In genomic region chr8:12871461-12871860, GRCm38 (mm10) we compare ENCODE assay signal across 10 mouse cellular contexts. TPM values are rescaled to one million over a fixed set of nuclear protein-coding genes. Genes with fewer than 3 reads are reported as not detected.
DNase-seq lines count a peak whose midpoint lies in the region; ATAC-seq and TF ChIP-seq lines count a peak whose summit lies in the region.
"Had no signal": no experiment of that assay in that cellular context is flagged by ENCODE, and none has a peak within 500 bp of the region (broad histone marks: within the 10 kb centered on the region; RNA-seq: fewer than 3 reads in every experiment).

No protein-coding gene starts in this region.

- H3K4me2 ChIP-seq in forebrain, postnatal 0 days (ENCODE audit: low read depth) = no peak overlapping the region
- no peak overlapping the region for H3K4me2 ChIP-seq in midbrain, embryonic 15.5 days
- H3K4me2 ChIP-seq: lung, embryonic 14.5 days had no signal

- WGBS in forebrain, postnatal 0 days = 3% methylated on average over 5 of the region's 5 CpGs
- WGBS in midbrain, embryonic 15.5 days = 4% methylated on average over 5 of the region's 5 CpGs

- TF ChIP-seq POLR2A in brain, embryonic 14.5 days (IDR thresholded peaks at IDR 0.05; ENCODE audit: borderline replicate concordance, extremely low read depth, insufficient read depth, insufficient read length, poor library complexity, severe bottlenecking) = no peak

- no peak for TF ChIP-seq CTCF in brain, embryonic 14.5 days (IDR thresholded peaks at IDR 0.05; ENCODE audit: borderline replicate concordance, extremely low read depth, insufficient read depth, insufficient read length)
- TF ChIP-seq CTCF in forebrain, postnatal 0 days (IDR thresholded peaks at IDR 0.05; ENCODE audit: low read depth) = 0 out of 2 replicates have a peak, but pooled peaks have one; percentile 3

- H3K27ac ChIP-seq in forebrain, postnatal 0 days (ENCODE audit: low read depth, low read length) = 0 out of 2 replicates have a peak overlapping the region, but pooled peaks have one; percentile 21
- peak overlapping the region; percentile 82 for H3K27ac ChIP-seq in midbrain, embryonic 15.5 days

- no peaks in the 10 kb centered on the region for H3K36me3 ChIP-seq in forebrain, postnatal 0 days (ENCODE audit: insufficient read depth)
- no peaks in the 10 kb centered on the region for H3K36me3 ChIP-seq in midbrain, embryonic 15.5 days (replicated peaks)

- 0 out of 2 replicates have a peak, but pooled peaks cover 12% of the 10 kb centered on the region for H3K4me1 ChIP-seq in forebrain, postnatal 0 days (ENCODE audit: insufficient read depth)
- peaks cover 39% of the 10 kb centered on the region for H3K4me1 ChIP-seq in midbrain, embryonic 15.5 days

- ATAC-seq in forebrain, postnatal 0 days = peak; percentile 47
- ATAC-seq in midbrain, embryonic 15.5 days (replicated peaks) = peak; percentile 46

- no peak overlapping the region for H3K9ac ChIP-seq in forebrain, postnatal 0 days
- no peak overlapping the region for H3K9ac ChIP-seq in midbrain, embryonic 15.5 days
- H3K9ac ChIP-seq: lung, embryonic 14.5 days had no signal

- no peak overlapping the region for H3K4me3 ChIP-seq in forebrain, postnatal 0 days (ENCODE audit: low read depth, low read length)
- no peak overlapping the region for H3K4me3 ChIP-seq in midbrain, embryonic 15.5 days

- no peaks in the 10 kb centered on the region for H3K27me3 ChIP-seq in forebrain, postnatal 0 days (ENCODE audit: insufficient read depth, low read length)
- H3K27me3 ChIP-seq in midbrain, embryonic 15.5 days (replicated peaks) = no peaks in the 10 kb centered on the region

- H3K9me3 ChIP-seq in forebrain, postnatal 0 days (ENCODE audit: low read length) = no peaks in the 10 kb centered on the region
- no peaks in the 10 kb centered on the region for H3K9me3 ChIP-seq in midbrain, embryonic 15.5 days

- peak; percentile 24 for DNase-seq in cerebellum, adult 9-11 months
- DNase-seq in cerebellum, postnatal 14 days = no peak
- peak; percentile 92 for DNase-seq in brain, embryonic 14.5 days (ENCODE audit: low read depth)
- DNase-seq in forebrain, postnatal 0 days = peak; percentile 61
- DNase-seq in cerebellum, adult 8-10 months = no peak
- DNase-seq in urinary bladder, postnatal 10 days (ENCODE audit: low spot score) = no peak
- no peak for DNase-seq in yolk sac, embryonic 10.5 days (ENCODE audit: low spot score)
- DNase-seq: heart, postnatal 14 days; lung, embryonic 14.5 days had no signal

RNA-seq across cellular contexts. Expression of gene Mcf2l, which starts 2.1 kb away (rescaled TPM):
- polyA plus RNA-seq in brain, embryonic 14.5 days (2012; rRNA removed) = 114 and 189 TPM in 2 replicates
- total RNA-seq in forebrain, postnatal 0 days (2014; rRNA removed) = 371 and 376 TPM in 2 replicates
- 89.6 and 118 TPM in 2 replicates for polyA plus RNA-seq in forebrain, postnatal 0 days (2015; fragmentation: Nextera tagmentation; extraction: Ambion mirVana)
- polyA plus RNA-seq in midbrain, embryonic 15.5 days (2015; fragmentation: Nextera tagmentation; extraction: Ambion mirVana) = 176 and 189 TPM in 2 replicates

Comparison
In these comparisons a context has a peak if more than half of its experiments do, and no peak if none do; other contexts are left out.
1. DNase-seq: peak in cerebellum, adult 9-11 months (single experiment), brain, embryonic 14.5 days (single experiment) and forebrain, postnatal 0 days (single experiment); none in cerebellum, postnatal 14 days (0 of 2), cerebellum, adult 8-10 months (single experiment), urinary bladder, postnatal 10 days (single experiment) and yolk sac, embryonic 10.5 days (single experiment).